Mouse (Mus musculus) spleen, adult 2 months (tissue): Measurements from ENCODE around the gene Hist1h4f.

ENCODE experiments used
- CTCF ChIP-seq: fragments of 200-500 bp; IDR thresholded peaks from 2 replicates; pipeline ENCODE4 v1.5.1; 2011; ENCODE audit warnings: mild to moderate bottlenecking, inconsistent platforms; ENCODE audit not compliant: insufficient read depth, insufficient read length, insufficient replicate concordance; ENCODE audit errors: extremely low read depth
- POLR2A ChIP-seq: fragments of 200-500 bp; IDR thresholded peaks from 2 replicates; pipeline ENCODE4 v1.6.1; 2011; ENCODE audit warnings: low read depth, low read length, inconsistent platforms

DNA sequence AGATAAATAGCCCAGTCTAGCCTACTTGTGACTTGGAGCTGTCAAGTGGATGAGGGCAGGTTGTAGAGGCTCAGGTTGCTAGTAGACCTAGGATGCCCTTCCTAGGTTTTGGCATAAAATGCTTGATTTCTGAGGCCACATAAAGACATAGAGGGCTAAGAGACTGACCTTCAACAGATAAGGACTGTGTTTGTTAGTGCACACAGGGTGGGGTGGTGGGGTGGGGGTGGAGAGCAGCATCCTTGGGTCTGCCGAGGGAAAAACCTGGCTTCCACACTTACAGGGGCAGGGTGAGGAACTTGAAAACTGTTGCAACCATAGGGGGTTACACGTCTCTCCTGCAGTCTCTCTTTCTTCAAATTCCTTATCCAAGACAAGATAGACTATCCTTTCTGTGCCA is 43.7 kb upstream of the Hist1h4f start:
- no peak for TF ChIP-seq CTCF
- no peak for TF ChIP-seq POLR2A
